Mouse (Mus musculus) liver, postnatal 0 days (tissue): Measurements from ENCODE around the gene Aes.

Experiments used
- CTCF ChIP-seq: sonication (generic); IDR thresholded peaks from 2 replicates; pipeline ENCODE4 v1.5.1; 2016; ENCODE audit warnings: antibody characterized with exemption, low read depth
- EP300 ChIP-seq: IDR thresholded peaks from 2 replicates; pipeline ENCODE4 v1.6.1; 2016; ENCODE audit warnings: antibody characterized with exemption, low read depth, mild to moderate bottlenecking

DNA sequence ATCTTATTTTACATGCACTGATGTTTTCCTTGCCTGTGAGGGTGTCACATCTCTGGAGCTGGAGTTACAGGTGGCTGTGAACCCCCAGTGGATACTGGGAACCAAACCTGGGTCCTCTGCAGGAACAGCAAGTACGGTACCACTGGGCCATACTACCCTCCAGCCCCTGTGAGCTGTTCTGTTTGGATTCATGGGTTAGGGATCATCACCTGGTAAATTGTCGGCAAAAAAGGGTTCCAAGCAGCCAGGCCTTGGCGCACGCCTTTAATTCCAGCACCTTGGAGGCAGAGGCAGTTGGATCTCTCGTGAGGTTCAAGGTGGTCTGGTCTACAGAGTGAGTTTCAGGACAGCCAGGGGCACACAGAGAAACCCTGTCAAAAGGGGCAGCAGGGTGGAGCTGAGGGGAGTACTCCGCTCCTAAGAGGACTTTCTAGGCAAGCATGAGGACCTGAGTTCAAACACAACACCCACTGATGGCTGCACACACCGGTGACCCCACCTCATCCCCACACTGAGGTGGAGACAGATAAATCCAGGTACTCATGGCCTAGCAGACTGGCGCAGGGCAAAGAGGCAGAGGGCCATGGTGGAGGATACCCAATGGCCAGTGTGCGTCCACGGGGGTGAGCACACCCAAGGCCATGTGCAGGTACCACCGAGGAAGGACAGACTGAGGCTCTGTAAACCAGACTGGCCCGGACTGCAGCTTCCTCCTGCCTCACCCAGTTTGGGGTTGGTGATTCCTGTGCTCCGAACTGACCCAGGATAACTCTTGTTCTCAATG, 12.3 kb upstream of the Aes start:
- no peak for TF ChIP-seq CTCF
- no peak for TF ChIP-seq EP300
